Mouse (Mus musculus): ENCODE data around the gene Arhgdig.
"Not testable (repeated sequence)": the region's sequence is repeated elsewhere in the genome, so short reads cannot be mapped to it uniquely, and the experiment has no call there.

The Arhgdig gene

DNA sequence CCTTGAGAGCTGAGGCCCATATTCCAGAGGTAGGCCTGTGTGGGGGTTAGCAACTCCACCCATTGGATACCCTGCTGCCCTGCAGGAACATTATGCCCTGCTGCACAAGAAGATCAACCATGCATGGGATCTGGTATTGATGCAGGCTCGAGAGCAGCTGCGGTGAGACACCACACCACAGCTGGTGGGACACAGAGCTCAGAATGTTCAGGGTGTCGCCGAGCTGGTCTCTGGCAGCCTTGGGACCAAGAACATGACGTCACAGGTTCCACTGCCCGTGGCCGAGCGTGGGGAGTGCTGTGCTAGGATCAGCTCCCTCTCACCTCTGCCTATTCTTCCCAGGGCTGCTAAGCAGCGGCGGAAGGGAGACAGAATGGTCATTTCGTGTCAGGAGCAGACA is 2.8 kb downstream of the Arhgdig start:
- no peak for DNase-seq (ENCODE audit: low spot score)

DNA sequence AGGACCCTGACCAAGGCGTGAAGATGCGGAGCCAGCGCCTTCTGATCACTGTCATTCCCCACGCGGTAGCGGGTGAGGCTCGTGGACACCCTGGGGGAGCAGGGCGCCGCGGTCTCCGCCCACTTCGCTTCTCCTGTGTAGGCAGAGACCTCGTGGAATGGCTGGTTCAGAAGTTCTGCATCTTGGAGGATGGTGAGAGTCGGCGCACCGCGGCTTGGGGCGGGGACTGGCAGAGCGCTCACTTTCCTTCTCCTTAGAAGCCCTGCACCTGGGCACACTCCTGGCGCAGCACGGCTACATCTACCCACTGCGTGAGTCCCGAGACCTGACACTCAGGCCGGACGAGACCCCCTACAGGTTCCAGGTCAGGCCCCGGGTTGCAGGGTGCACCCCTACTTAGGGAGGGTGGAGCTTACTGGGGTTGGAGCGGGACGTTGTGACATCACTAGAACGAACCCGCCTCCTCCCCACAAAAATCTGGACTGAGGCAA is 4.2 kb downstream of the Arhgdig start:
- DNase-seq (ENCODE audit: low spot score): no peak

DNA sequence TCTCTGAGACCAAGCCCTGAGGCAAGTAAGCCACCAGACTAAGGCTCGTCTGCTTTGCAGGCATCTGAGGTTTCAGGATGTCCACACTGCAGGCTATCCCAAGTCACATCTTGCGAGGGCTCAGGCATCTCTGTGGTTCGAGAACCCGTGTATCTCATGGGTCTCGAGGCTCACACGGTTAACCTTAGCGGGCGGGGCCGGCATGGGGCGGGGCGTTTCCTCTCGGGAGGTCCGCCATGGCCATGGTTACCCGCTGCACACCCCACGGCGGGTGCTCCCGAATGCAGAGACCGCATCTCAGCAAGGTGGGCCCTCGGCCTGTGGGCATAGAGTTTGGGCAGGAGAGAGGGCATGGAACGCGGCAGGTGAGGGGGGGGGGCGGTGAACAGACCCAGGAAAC is 4.8 kb downstream of the Arhgdig start, which contains the start of gene Rgs11:
Gene Rgs11 (plus strand): TSS at position 215 of the 400 bp plus-strand sequence.
- no peak for DNase-seq (ENCODE audit: low spot score)

GRCm38 (mm10) chr17:26201998-26202397 is 5.6 kb downstream of the Arhgdig start:
- no peak for DNase-seq (ENCODE audit: low spot score)

GRCm38 (mm10) chr17:26200831-26201705 is 6.5 kb downstream of the Arhgdig start:
- peak; percentile 72 for DNase-seq (ENCODE audit: low spot score)

- DNase-seq (ENCODE audit: low spot score): peak; percentile 81
Measured at GRCm38 (mm10) chr17:26198892-26199291, 8.7 kb downstream of the Arhgdig start, which contains the start of gene Pdia2. Gene Pdia2 (minus strand): TSS chr17:26199087.

DNA sequence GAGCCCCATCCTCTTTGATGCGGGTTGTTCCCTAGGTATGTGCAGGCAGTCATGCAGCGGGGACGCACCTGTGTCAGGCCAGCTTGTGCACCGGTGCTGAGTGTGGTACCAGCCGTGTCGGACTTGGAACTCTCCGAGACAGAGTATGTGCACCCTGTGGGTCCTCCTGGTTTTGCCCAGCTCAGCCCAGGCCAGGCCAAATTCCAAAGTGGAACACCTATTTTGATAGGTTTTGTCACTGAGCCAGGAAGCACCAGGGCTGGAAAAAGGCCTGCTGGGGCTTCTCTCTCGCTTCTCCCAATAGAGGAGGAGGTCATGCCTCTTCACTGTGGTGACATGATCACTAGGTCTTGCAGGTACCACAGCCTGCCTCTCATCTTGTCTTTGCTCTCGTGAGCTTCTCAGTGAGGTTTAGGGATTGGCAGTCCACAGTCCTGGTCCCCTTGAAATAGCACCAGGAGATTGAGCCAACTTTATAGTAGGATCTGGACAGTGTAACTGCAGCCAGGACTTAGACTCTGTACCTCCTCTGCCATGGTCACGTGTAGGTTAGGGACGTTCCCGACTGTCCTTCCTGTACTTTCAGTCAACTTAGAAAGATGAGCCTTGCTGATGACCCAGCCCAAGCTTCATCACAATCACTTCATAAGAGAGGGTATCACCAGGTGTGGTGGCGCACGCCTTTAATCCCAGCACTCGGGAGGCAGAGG is 14.9 kb downstream of the Arhgdig start:
- DNase-seq (ENCODE audit: low spot score): no peak

DNA sequence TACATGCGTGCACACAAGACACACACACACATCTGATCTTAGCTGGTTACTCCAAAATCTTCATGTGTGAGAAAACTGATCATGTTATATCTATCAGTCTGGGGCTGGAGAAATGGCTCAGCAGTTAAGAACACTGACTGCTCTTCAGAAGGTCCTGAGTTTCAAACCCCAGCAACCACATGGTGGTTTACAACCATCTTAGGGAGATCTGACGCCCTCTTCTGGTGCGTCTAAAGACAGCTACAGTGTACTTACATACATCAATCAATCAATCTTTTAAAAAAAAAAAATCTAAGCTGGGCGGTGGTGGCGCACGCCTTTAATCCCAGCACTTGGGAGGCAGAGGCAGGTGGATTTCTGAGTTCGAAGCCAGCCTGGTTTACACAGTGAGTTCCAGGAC is 16.1 kb downstream of the Arhgdig start:
- DNase-seq (ENCODE audit: low spot score): not testable (repeated sequence)

- DNase-seq (ENCODE audit: low spot score): no peak
Measured at GRCm38 (mm10) chr17:26188091-26188805, 19.3 kb downstream of the Arhgdig start.

- DNase-seq (ENCODE audit: low spot score): no peak
Measured at GRCm38 (mm10) chr17:26187592-26187991, 20.0 kb downstream of the Arhgdig start.

GRCm38 (mm10) chr17:26181179-26181578 is 26.4 kb downstream of the Arhgdig start:
- no peak for DNase-seq (ENCODE audit: low spot score)

- no peak for DNase-seq (ENCODE audit: low spot score)
Measured at GRCm38 (mm10) chr17:26178611-26179010, 29.0 kb downstream of the Arhgdig start.

DNA sequence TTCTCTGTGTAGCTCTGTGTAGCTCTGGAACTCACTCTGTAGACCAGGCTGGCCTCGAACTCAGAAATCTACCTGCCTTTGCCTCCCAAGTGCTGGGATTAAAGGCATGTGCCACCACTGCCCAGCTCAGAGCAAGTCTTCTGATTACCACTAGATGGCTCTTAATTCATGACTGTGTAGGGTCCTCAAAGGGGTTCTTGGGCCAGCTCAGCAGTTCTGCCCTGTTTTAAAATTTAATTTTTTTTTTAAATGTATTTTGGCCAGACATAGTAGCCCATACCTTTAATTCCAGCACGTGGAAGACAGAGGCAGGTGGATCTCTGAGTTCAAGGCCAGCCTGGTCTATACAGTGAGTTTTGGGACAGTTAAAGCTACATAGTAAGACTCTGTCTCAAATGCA is 32.3 kb downstream of the Arhgdig start:
- DNase-seq (ENCODE audit: low spot score): not testable (repeated sequence)

DNA sequence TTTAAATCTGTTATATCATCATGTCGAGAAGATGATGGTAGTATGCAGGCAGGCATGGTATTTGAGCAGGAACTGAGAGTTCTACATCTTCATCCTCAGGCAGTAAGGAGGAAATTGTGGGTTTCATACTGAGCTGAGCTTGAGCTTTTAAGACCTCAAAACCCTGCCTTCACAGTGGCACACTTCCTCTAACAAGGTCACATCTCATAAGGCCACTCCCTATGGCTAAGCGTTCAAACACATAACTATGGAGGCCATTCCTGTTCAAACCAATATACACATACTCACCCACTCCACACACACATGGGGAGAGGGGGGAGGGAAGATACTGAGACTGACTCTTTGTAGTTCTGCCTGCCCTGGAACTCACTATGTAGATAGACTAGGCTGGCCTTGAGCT is 39.5 kb downstream of the Arhgdig start:
- DNase-seq (ENCODE audit: low spot score): no peak

DNA sequence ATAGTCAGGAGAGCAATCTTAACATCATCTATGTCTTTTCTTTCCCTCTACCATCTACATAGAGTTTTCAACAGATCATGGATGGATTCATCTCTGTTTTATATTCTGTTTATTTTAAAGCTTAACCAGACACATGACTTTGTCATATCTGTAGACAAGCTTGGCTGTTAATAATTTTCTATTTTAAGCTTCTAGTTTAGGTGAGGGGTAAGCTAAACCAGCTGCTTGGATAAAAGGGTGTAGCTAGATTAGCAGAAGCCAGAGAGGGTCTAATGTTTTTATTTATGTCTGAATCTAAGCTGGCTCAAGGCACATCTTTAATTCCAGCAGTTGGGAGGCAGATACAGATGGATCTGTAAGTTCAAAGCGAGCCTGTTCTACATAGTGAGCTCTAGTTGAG is 44.9 kb downstream of the Arhgdig start:
- DNase-seq (ENCODE audit: low spot score): no peak

GRCm38 (mm10) chr17:26151886-26152630 is 55.5 kb downstream of the Arhgdig start:
- DNase-seq (ENCODE audit: low spot score): no peak

All from c-Kit-positive CD71-positive TER-119-positive erythroid progenitor cells, embryonic 14.5 days (primary cell).